Mouse (Mus musculus) MEL (cell line): ENCODE measurements around the gene Socs1.

Experiments used
- CHD2 ChIP-seq: IDR thresholded peaks from 2 replicates; pipeline ENCODE4 v1.6.1; 2011; ENCODE audit warnings: low read length, improper control_type of control experiment
- CTCF ChIP-seq, 3 experiments: IDR thresholded peaks in 2 of 3; conservative IDR thresholded peaks in 1 of 3; 2 replicates each; pipeline ENCODE4 v1.5.1; 2011 to 2012; ENCODE audit warnings: low read length in 3 of 3, low read depth in 2 of 3, mild to moderate bottlenecking in 2 of 3, improper control_type of control experiment in 1 of 3, inconsistent platforms in 1 of 3, mixed read lengths in 1 of 3, moderate library complexity in 1 of 3; ENCODE audit not compliant: control insufficient read depth in 1 of 3, insufficient read depth in 1 of 3, poor library complexity in 1 of 3, severe bottlenecking in 1 of 3
- E2F4 ChIP-seq: IDR thresholded peaks from 2 replicates; pipeline ENCODE4 v1.6.1; 2011; ENCODE audit warnings: low read depth, low read length, improper control_type of control experiment, borderline replicate concordance
- ELF1 ChIP-seq: IDR thresholded peaks from 2 replicates; pipeline ENCODE4 v1.6.1; 2014; ENCODE audit warnings: low read depth, mild to moderate bottlenecking, inconsistent platforms, low read length, improper control_type of control experiment, moderate library complexity
- EP300 ChIP-seq, 2 experiments: IDR thresholded peaks; 2 replicates each; pipeline ENCODE4 v1.6.1; 2011; ENCODE audit warnings: improper control_type of control experiment in 2 of 2, low read length in 2 of 2, low read depth in 1 of 2, mild to moderate bottlenecking in 1 of 2
- GATA1 ChIP-seq: IDR thresholded peaks from 2 replicates; pipeline ENCODE4 v1.6.1; 2011; ENCODE audit warnings: low read depth, low read length, improper control_type of control experiment
- HCFC1 ChIP-seq: IDR thresholded peaks from 2 replicates; pipeline ENCODE4 v1.6.1; 2012; ENCODE audit warnings: low read depth, mild to moderate bottlenecking, inconsistent platforms, low read length, improper control_type of control experiment, moderate library complexity
- MYB ChIP-seq: IDR thresholded peaks from 2 replicates; pipeline ENCODE4 v1.6.1; 2011; ENCODE audit warnings: mild to moderate bottlenecking, low read depth, low read length, improper control_type of control experiment
- MYC ChIP-seq: IDR thresholded peaks from 2 replicates; pipeline ENCODE4 v1.6.1; 2011; ENCODE audit warnings: low read depth, mild to moderate bottlenecking, low read length, improper control_type of control experiment, moderate library complexity
- NELFE ChIP-seq: IDR thresholded peaks from 2 replicates; pipeline ENCODE4 v1.6.1; 2011; ENCODE audit warnings: low read depth, low read length, improper control_type of control experiment
- POLR2A ChIP-seq, 2 experiments: IDR thresholded peaks; 2 replicates each; pipeline ENCODE4 v1.6.1; 2011 to 2012; ENCODE audit warnings: low read length in 2 of 2, mild to moderate bottlenecking in 2 of 2, control low read depth in 1 of 2, improper control_type of control experiment in 1 of 2, low read depth in 1 of 2, moderate library complexity in 1 of 2; ENCODE audit not compliant: control insufficient read depth in 1 of 2, insufficient read depth in 1 of 2, poor library complexity in 1 of 2
- TAL1 ChIP-seq: IDR thresholded peaks from 2 replicates; pipeline ENCODE4 v1.6.1; 2012; ENCODE audit warnings: mild to moderate bottlenecking, inconsistent platforms, low read length, moderate library complexity, mixed read lengths
- UBTF ChIP-seq: IDR thresholded peaks from 2 replicates; pipeline ENCODE4 v1.6.1; 2012; ENCODE audit warnings: low read depth, mild to moderate bottlenecking, inconsistent platforms, low read length, improper control_type of control experiment, moderate library complexity, borderline replicate concordance; ENCODE audit not compliant: insufficient read depth

GRCm38 (mm10) chr16:10818579-10819135 is 33.3 kb upstream of the Socs1 start:
- TF ChIP-seq CTCF (IDR thresholded peaks at IDR 0.05 in 2 of 3, conservative IDR thresholded peaks at IDR 0.05 in 1 of 3; ENCODE audit: control insufficient read depth in 1 of 3, insufficient read depth in 1 of 3, low read depth in 2 of 3, low read length in 3 of 3, poor library complexity in 1 of 3, severe bottlenecking in 1 of 3) (no peak), UBTF (no peak), TAL1 (no peak), POLR2A (IDR thresholded peaks at IDR 0.05; ENCODE audit: control insufficient read depth in 1 of 2, insufficient read depth in 1 of 2, low read depth in 1 of 2, low read length in 2 of 2, poor library complexity in 1 of 2) (no peak), MYC (no peak), EP300 (IDR thresholded peaks at IDR 0.05; ENCODE audit: low read depth in 1 of 2, low read length in 2 of 2) (no peak), MYB (no peak), E2F4 (no peak), GATA1 (no peak), HCFC1 (no peak), CHD2 (no peak), ELF1 (no peak), NELFE (no peak)
